Mouse (Mus musculus) lung, postnatal 0 days (tissue): ENCODE results near the gene Atad2b.

ENCODE experiments used
- CTCF ChIP-seq: IDR thresholded peaks from 2 replicates; pipeline ENCODE4 v1.5.1; 2016; ENCODE audit warnings: antibody characterized with exemption, mild to moderate bottlenecking
- EP300 ChIP-seq: IDR thresholded peaks from 2 replicates; pipeline ENCODE4 v1.6.1; 2016; ENCODE audit warnings: antibody characterized with exemption, mild to moderate bottlenecking, control low read depth

- TF ChIP-seq EP300 (no peak), CTCF (no peak)
These were observed 45.9 kb upstream of the Atad2b start for GRCm38 (mm10) chr12:4871260-4871659.
